30 mouse cellular contexts compared by ENCODE assay signal in the genomic region with DNA sequence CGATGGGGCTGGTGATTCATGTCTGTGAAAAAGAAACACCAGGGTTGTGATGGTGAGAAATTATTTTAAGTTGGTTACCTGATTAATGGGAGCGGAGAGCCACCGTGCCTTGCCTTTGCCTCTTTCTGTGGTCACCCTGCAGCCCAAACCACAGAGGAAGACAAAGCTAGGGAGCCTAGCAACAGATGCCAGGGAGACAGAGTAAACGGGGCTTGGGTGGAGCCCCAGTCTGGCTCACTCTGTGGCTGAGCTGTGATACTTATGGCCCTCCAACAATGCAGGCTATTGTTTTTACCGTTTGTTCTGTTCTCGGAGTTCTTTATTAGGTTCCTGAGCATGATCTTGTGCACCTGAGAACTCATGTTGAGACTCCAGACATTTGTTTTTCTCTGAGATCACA. TPM values are rescaled to one million over a fixed set of nuclear protein-coding genes. Genes with fewer than 3 reads are reported as not detected.
DNase-seq lines count a peak whose midpoint lies in the region; ATAC-seq and TF ChIP-seq lines count a peak whose summit lies in the region.
"Had no signal": no experiment of that assay in that cellular context is flagged by ENCODE, and none has a peak within 500 bp of the region (broad histone marks: within the 10 kb centered on the region; RNA-seq: fewer than 3 reads in every experiment).

No protein-coding gene starts in this region.

- peaks cover 9% of the 10 kb centered on the region; the same call in 1 of the 2 replicates for H3K4me1 ChIP-seq in lung, postnatal 0 days (ENCODE audit: insufficient read depth, low read depth, low read length)
- H3K4me1 ChIP-seq in kidney, embryonic 14.5 days (ENCODE audit: control insufficient read depth, insufficient read depth, low read length), result 0 out of 2 replicates have a peak, but pooled peaks cover 9% of the 10 kb centered on the region

- H3K27ac ChIP-seq in lung, postnatal 0 days (ENCODE audit: low read length), result no peak overlapping the region
- no peak overlapping the region for H3K27ac ChIP-seq in kidney, embryonic 14.5 days (ENCODE audit: low read depth, low read length)
- H3K27ac ChIP-seq: forebrain, embryonic 13.5 days; heart, adult 2 months; hindbrain, embryonic 14.5 days; kidney, embryonic 15.5 days; limb, embryonic 13.5 days; macrophage; stomach, postnatal 0 days had no signal

- H3K27me3 ChIP-seq in lung, postnatal 0 days (replicated peaks; ENCODE audit: insufficient read depth, low read length), result no peaks in the 10 kb centered on the region
- no peaks in the 10 kb centered on the region for H3K27me3 ChIP-seq in kidney, embryonic 14.5 days (ENCODE audit: control insufficient read depth, insufficient read depth, low read length)
- H3K27me3 ChIP-seq: kidney, embryonic 15.5 days had no signal

- ATAC-seq in lung, postnatal 0 days, result no peak
- peak; percentile 13; the same call in 1 of the 2 replicates for ATAC-seq in granulocyte monocyte progenitor cell, adult 5-6 weeks (replicated peaks; ENCODE audit: poor library complexity, severe bottlenecking)
- 0 out of 2 replicates have a peak, but pooled peaks have one; percentile 8 for ATAC-seq in megakaryocyte progenitor cell, adult 5-6 weeks (replicated peaks; ENCODE audit: poor library complexity)
- ATAC-seq in kidney, embryonic 14.5 days (ENCODE audit: low FRiP score, low TSS enrichment), result no peak
- ATAC-seq: activated CD4-positive, CD25-positive, alpha-beta regulatory T cell, adult 4 months; CD4-positive, CD25-positive, alpha-beta regulatory T cell, adult 4 months; forebrain, embryonic 13.5 days; inflammation-experienced regulatory T-cells, adult 6 months had no signal

- 59% methylated on average over 6 of the region's 6 CpGs for WGBS in lung, postnatal 0 days
- WGBS in kidney, embryonic 14.5 days, result 82% methylated on average over 6 of the region's 6 CpGs

- TF ChIP-seq CTCF in lung, postnatal 0 days (IDR thresholded peaks at IDR 0.05), result no peak

- no peak overlapping the region for H3K4me3 ChIP-seq in lung, postnatal 0 days (ENCODE audit: low read depth, low read length)
- H3K4me3 ChIP-seq in kidney, embryonic 14.5 days (ENCODE audit: low read length), result no peak overlapping the region
- H3K4me3 ChIP-seq: forebrain, embryonic 13.5 days; heart, adult 2 months; kidney, embryonic 15.5 days; limb, embryonic 13.5 days had no signal

- no peaks in the 10 kb centered on the region for H3K9me3 ChIP-seq in lung, postnatal 0 days (ENCODE audit: low read length)
- H3K9me3 ChIP-seq in kidney, embryonic 14.5 days (ENCODE audit: control insufficient read depth, low read length), result no peaks in the 10 kb centered on the region
- H3K9me3 ChIP-seq: forebrain, embryonic 13.5 days; kidney, embryonic 15.5 days; limb, embryonic 13.5 days had no signal

- H3K4me2 ChIP-seq in lung, postnatal 0 days (replicated peaks; ENCODE audit: low read depth, low read length), result no peak overlapping the region
- H3K4me2 ChIP-seq in kidney, embryonic 14.5 days (replicated peaks; ENCODE audit: low read depth, low read length), result no peak overlapping the region
- H3K4me2 ChIP-seq: forebrain, embryonic 13.5 days; hindbrain, embryonic 14.5 days; kidney, embryonic 15.5 days; limb, embryonic 13.5 days; liver, embryonic 11.5 days had no signal

- DNase-seq in lung, postnatal 0 days (ENCODE audit: low spot score), result peak; percentile 33
- DNase-seq in lung, postnatal 14 days, result no peak
- peak; percentile 51 for DNase-seq in CD4-positive helper T cell, adult 2 months (ENCODE audit: low read depth, low spot score)
- DNase-seq in B cell, adult 2 months, result no peak
- no peak for DNase-seq in heart, postnatal 4 days
- DNase-seq: adrenal gland, adult 8-10 months; cerebellum, adult 8-10 months; cerebellum, postnatal 25 days; gastrocnemius, postnatal 25 days; heart, adult 2 months; heart, postnatal 36 days; kidney, adult 11 months; kidney, postnatal 25 days; midbrain, embryonic 14.5 days; right cerebral cortex, postnatal 4 days; thymus, adult 18-20 months; thymus, postnatal 36 days had no signal

- H3K9ac ChIP-seq in lung, postnatal 0 days (replicated peaks; ENCODE audit: low read depth), result no peak overlapping the region
- H3K9ac ChIP-seq in kidney, embryonic 14.5 days (ENCODE audit: low read depth, low read length), result no peak overlapping the region
- H3K9ac ChIP-seq: forebrain, embryonic 13.5 days; hindbrain, embryonic 14.5 days; kidney, embryonic 15.5 days; limb, embryonic 13.5 days had no signal

- H3K36me3 ChIP-seq in lung, postnatal 0 days (ENCODE audit: insufficient read depth, low read length), result no peaks in the 10 kb centered on the region
- H3K36me3 ChIP-seq in kidney, embryonic 14.5 days (ENCODE audit: control insufficient read depth, insufficient read depth, low read length), result no peaks in the 10 kb centered on the region
- H3K36me3 ChIP-seq: kidney, embryonic 15.5 days; limb, embryonic 13.5 days had no signal

- TF ChIP-seq EP300 in lung, postnatal 0 days (IDR thresholded peaks at IDR 0.05), result no peak; the same call in 1 of the 2 replicates

RNA-seq across cellular contexts. Expression of a gene that starts 50.8 kb away (rescaled TPM):
- polyA plus RNA-seq in lung, postnatal 0 days (2015; fragmentation: Nextera tagmentation; extraction: Ambion mirVana), result 83.1 and 101 TPM in 2 replicates
- total RNA-seq in granulocyte monocyte progenitor cell, adult 5-6 weeks (2014; fragmentation: Nextera tagmentation), result 61.3 and 114 TPM in 2 replicates
- 121 and 131 TPM in 2 replicates for total RNA-seq in granulocyte monocyte progenitor cell, adult 5-6 weeks (2017)
- 70.8 and 70.9 TPM in 2 replicates for total RNA-seq in megakaryocyte progenitor cell, adult 5-6 weeks (2015)
- total RNA-seq in megakaryocyte progenitor cell, adult 5-6 weeks (2017), result 121 and 127 TPM in 2 replicates
- 25.7 and 33.6 TPM in 2 replicates for polyA plus RNA-seq in kidney, embryonic 14.5 days (2014; fragmentation: Nextera tagmentation; extraction: Ambion mirVana)
- 100 to 1,000 TPM; 214 to 233 TPM for total RNA-seq in heart, postnatal 4 days (2021)

Comparison
In these comparisons a context has a peak if more than half of its experiments do, and no peak if none do; other contexts are left out.
1. DNase-seq: peak in lung, postnatal 0 days (single experiment) and CD4-positive helper T cell, adult 2 months (single experiment); none in lung, postnatal 14 days (single experiment), B cell, adult 2 months (0 of 2) and heart, postnatal 4 days (single experiment).
2. ATAC-seq: peak in granulocyte monocyte progenitor cell, adult 5-6 weeks (single experiment) and megakaryocyte progenitor cell, adult 5-6 weeks (single experiment); none in lung, postnatal 0 days (single experiment) and kidney, embryonic 14.5 days (single experiment).